Mouse (Mus musculus) thymus, adult 2 months (tissue): Measurements from ENCODE around the gene Nt5dc1.

Experiments used
- CTCF ChIP-seq: fragments of 200-500 bp; IDR thresholded peaks from 2 replicates; pipeline ENCODE4 v1.5.1; 2012; ENCODE audit warnings: mild to moderate bottlenecking, control low read depth, low read length, moderate library complexity, borderline replicate concordance; ENCODE audit not compliant: control insufficient read depth, poor library complexity, insufficient read depth; ENCODE audit errors: extremely low read depth
- POLR2A ChIP-seq: fragments of 200-500 bp; IDR thresholded peaks from 2 replicates; pipeline ENCODE4 v1.6.1; 2012; ENCODE audit warnings: mild to moderate bottlenecking, low read length, control low read depth, moderate library complexity; ENCODE audit not compliant: control insufficient read depth, poor library complexity, insufficient read depth; ENCODE audit errors: extremely low read depth

DNA sequence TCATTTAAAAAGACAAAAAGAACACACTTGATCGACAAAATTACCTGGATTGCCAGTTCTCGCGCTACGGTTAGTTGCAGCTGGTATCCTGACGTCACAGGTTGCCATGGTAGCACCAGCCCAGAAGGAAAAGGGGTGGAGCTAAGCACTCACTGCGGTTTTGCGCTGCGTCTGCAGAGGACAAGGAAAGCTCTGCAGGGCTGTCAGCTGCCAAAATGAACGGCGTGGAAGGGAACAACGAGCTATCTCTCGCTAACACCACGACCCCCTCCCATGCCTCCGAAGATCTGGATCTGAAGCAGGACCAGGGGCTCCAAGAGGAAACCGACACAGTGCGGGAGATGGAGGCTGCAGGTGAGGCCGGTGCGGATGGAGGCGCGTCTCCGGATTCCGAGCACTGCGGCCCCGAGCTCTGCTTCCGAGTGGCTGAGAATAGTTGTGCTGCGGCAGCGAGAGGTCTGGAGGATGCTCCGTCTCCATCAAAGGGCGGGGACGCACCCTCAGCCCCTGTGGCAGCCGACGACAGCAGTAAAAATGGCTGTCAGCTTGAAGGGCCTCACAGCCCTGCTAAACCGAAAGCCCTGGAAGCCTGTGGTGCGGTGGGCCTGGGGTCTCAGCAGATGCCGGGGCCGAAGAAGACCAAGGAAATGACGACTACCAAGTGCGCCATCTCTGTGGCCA lies 120.9 kb downstream of the Nt5dc1 start, which contains the start of gene Tspyl4:
- TF ChIP-seq POLR2A (peak; percentile 87), CTCF (no peak)
